Mouse (Mus musculus): Measurements from ENCODE around the gene Tbc1d19.

GRCm38 (mm10) chr5:53933628-53934027 is 124.2 kb downstream of the Tbc1d19 start:
- no peak for TF ChIP-seq CTCF (IDR thresholded peaks at IDR 0.05; ENCODE audit: borderline replicate concordance, extremely low read depth, insufficient read depth, insufficient read length)
- no peak for TF ChIP-seq POLR2A (IDR thresholded peaks at IDR 0.05; ENCODE audit: borderline replicate concordance, extremely low read depth, insufficient read depth, insufficient read length, poor library complexity, severe bottlenecking)
